Mouse (Mus musculus): Measurements from ENCODE around the gene Retnlb.

DNA sequence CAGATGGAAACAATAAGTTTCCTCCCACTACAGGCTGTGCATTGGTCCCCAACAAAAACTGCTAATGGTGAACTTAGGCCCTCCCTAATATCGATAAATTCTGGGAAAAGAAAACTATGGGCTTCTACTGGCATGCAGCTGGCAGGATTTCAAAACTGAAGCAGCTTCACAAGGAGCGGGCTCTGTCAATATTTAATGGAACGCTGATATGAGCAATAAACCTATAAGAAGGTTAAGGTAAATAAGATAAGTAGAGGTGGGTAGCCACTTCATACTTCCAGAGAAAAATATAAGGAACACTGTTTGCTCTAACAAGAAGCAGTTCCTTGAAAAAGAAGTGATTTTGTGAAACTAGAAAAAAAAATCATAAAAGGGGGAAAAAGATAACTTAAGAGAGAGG, 9.8 kb downstream of the Retnlb start:
- no peak for TF ChIP-seq POLR2A (IDR thresholded peaks at IDR 0.05; ENCODE audit: borderline replicate concordance, control insufficient read depth, low read depth, low read length)
- no peak for TF ChIP-seq CTCF (IDR thresholded peaks at IDR 0.05; ENCODE audit: control insufficient read depth, insufficient read depth, low read length)
